In genomic region chr3:79360317-79361101, GRCm38 (mm10) we compare ENCODE assay signal across 12 mouse cellular contexts. TPM values are rescaled to one million over a fixed set of nuclear protein-coding genes. Genes with fewer than 3 reads are reported as not detected.
DNase-seq lines count a peak whose midpoint lies in the region; ATAC-seq lines count a peak whose summit lies in the region.
"Had no signal": no experiment of that assay in that cellular context is flagged by ENCODE, and none has a peak within 500 bp of the region (broad histone marks: within the 10 kb centered on the region; RNA-seq: fewer than 3 reads in every experiment).

No protein-coding gene starts in this region.

- no peak overlapping the region for H3K4me2 ChIP-seq in heart, embryonic 12.5 days
- no peak overlapping the region for H3K4me2 ChIP-seq in lung, embryonic 16.5 days (ENCODE audit: low read depth, low read length)
- peak overlapping the region; percentile 17; the same call in 1 of the 2 replicates for H3K4me2 ChIP-seq in embryonic facial prominence, embryonic 15.5 days (replicated peaks)
- H3K4me2 ChIP-seq: stomach, embryonic 15.5 days had no signal

- no peak overlapping the region for H3K9ac ChIP-seq in heart, embryonic 12.5 days
- H3K9ac ChIP-seq in lung, embryonic 16.5 days (ENCODE audit: low read length) = no peak overlapping the region
- H3K9ac ChIP-seq in embryonic facial prominence, embryonic 15.5 days = no peak overlapping the region
- H3K9ac ChIP-seq: stomach, embryonic 15.5 days had no signal

- peak; percentile 10 to 35 for DNase-seq in heart, adult 18-20 months
- no peak for DNase-seq in lung, postnatal 4 days
- DNase-seq in lung, postnatal 25 days (ENCODE audit: low spot score) = peak; percentile 5
- no peak for DNase-seq in gastrocnemius, postnatal 10 days

- no peak overlapping the region for H3K4me3 ChIP-seq in heart, embryonic 12.5 days
- H3K4me3 ChIP-seq in lung, embryonic 16.5 days (ENCODE audit: low read length) = no peak overlapping the region
- no peak overlapping the region for H3K4me3 ChIP-seq in embryonic facial prominence, embryonic 15.5 days (replicated peaks)
- H3K4me3 ChIP-seq: stomach, embryonic 15.5 days had no signal

- H3K27me3 ChIP-seq in heart, embryonic 12.5 days (replicated peaks) = no peaks in the 10 kb centered on the region
- no peaks in the 10 kb centered on the region for H3K27me3 ChIP-seq in lung, embryonic 16.5 days (ENCODE audit: control insufficient read depth, insufficient read depth, low read depth, low read length)
- no peaks in the 10 kb centered on the region for H3K27me3 ChIP-seq in embryonic facial prominence, embryonic 15.5 days
- H3K27me3 ChIP-seq: stomach, embryonic 15.5 days had no signal

- no peak overlapping the region for H3K27ac ChIP-seq in heart, embryonic 12.5 days (ENCODE audit: poor library complexity, severe bottlenecking)
- peak overlapping the region; percentile 28; the same call in 1 of the 2 replicates for H3K27ac ChIP-seq in lung, embryonic 16.5 days (ENCODE audit: low read length)
- no peak overlapping the region for H3K27ac ChIP-seq in embryonic facial prominence, embryonic 15.5 days (replicated peaks)
- H3K27ac ChIP-seq: stomach, embryonic 15.5 days had no signal

- peaks cover 7% of the 10 kb centered on the region; the same call in 1 of the 2 replicates for H3K4me1 ChIP-seq in heart, embryonic 12.5 days (replicated peaks)
- peaks cover 4% of the 10 kb centered on the region; the same call in 1 of the 2 replicates for H3K4me1 ChIP-seq in lung, embryonic 16.5 days (replicated peaks; ENCODE audit: control insufficient read depth, insufficient read depth, low read length)
- H3K4me1 ChIP-seq in embryonic facial prominence, embryonic 15.5 days = 0 out of 2 replicates have a peak, but pooled peaks cover 6% of the 10 kb centered on the region
- H3K4me1 ChIP-seq: stomach, embryonic 15.5 days had no signal

- H3K9me3 ChIP-seq in heart, embryonic 12.5 days (replicated peaks) = no peaks in the 10 kb centered on the region
- no peaks in the 10 kb centered on the region for H3K9me3 ChIP-seq in lung, embryonic 16.5 days (ENCODE audit: control insufficient read depth, low read length)
- no peaks in the 10 kb centered on the region for H3K9me3 ChIP-seq in embryonic facial prominence, embryonic 15.5 days (replicated peaks)
- H3K9me3 ChIP-seq: stomach, embryonic 15.5 days had no signal

- WGBS in heart, embryonic 12.5 days = 55% methylated on average over 15 of the region's 15 CpGs
- 39% methylated on average over 15 of the region's 15 CpGs for WGBS in lung, embryonic 16.5 days
- WGBS in embryonic facial prominence, embryonic 15.5 days = 27% methylated on average over 15 of the region's 15 CpGs

- no peak for ATAC-seq in heart, embryonic 12.5 days (ENCODE audit: insufficient number of reproducible peaks, low FRiP score)
- ATAC-seq in lung, embryonic 16.5 days (ENCODE audit: low read depth) = peak; percentile 15; the same call in 1 of the 2 replicates
- ATAC-seq in embryonic facial prominence, embryonic 15.5 days (ENCODE audit: insufficient number of reproducible peaks, low FRiP score, low TSS enrichment, low read depth) = no peak
- no peak for ATAC-seq in CD4-positive, CD25-positive, alpha-beta regulatory T cell, adult 4 months
- ATAC-seq: intestine, embryonic 16.5 days had no signal

- no peaks in the 10 kb centered on the region for H3K36me3 ChIP-seq in heart, embryonic 12.5 days
- H3K36me3 ChIP-seq in lung, embryonic 16.5 days (ENCODE audit: control insufficient read depth, insufficient read depth, low read length) = no peaks in the 10 kb centered on the region
- H3K36me3 ChIP-seq in embryonic facial prominence, embryonic 15.5 days = no peaks in the 10 kb centered on the region
- H3K36me3 ChIP-seq: stomach, embryonic 15.5 days had no signal

RNA-seq across cellular contexts. Expression of gene Gm17359, which starts 24.0 kb away (rescaled TPM):
- not detected for total RNA-seq in heart, adult 18-20 months (2021)
- not detected in 2 replicates for polyA plus RNA-seq in heart, embryonic 12.5 days (2016; fragmentation: Nextera tagmentation; extraction: Ambion mirVana)
- polyA plus RNA-seq in lung, embryonic 16.5 days (2015; fragmentation: Nextera tagmentation; extraction: Ambion mirVana) = not detected in 2 replicates
- not detected in 2 replicates for polyA plus RNA-seq in embryonic facial prominence, embryonic 15.5 days (2015; fragmentation: Nextera tagmentation; extraction: Ambion mirVana)
- polyA plus RNA-seq in CD4-positive, CD25-positive, alpha-beta regulatory T cell, adult 4 months (2017; shearing (Covaris generic)) = not detected
- not detected for total RNA-seq in gastrocnemius, postnatal 10 days (2021)
- total RNA-seq: gastrocnemius, adult 8-10 months; left cerebral cortex, postnatal 14 days had no signal
- polyA plus RNA-seq: intestine, embryonic 16.5 days; stomach, embryonic 15.5 days had no signal

Comparison
In these comparisons a context has a peak if more than half of its experiments do, and no peak if none do; other contexts are left out.
1. DNase-seq: peak in heart, adult 18-20 months (2 of 2) and lung, postnatal 25 days (single experiment); none in lung, postnatal 4 days (0 of 2) and gastrocnemius, postnatal 10 days (single experiment).